Mouse (Mus musculus) C2C12 (cell line): ENCODE measurements around the gene Olfr1375. TPM values are rescaled to one million over a fixed set of nuclear protein-coding genes. Genes with fewer than 3 reads are reported as not detected.

Source experiments
- H3K27me3 ChIP-seq: one replicate; pipeline ENCODE4 v1.6.1; 2011; ENCODE audit not compliant: control insufficient read depth, insufficient read depth, insufficient read length
- H3K36me3 ChIP-seq: one replicate; pipeline ENCODE4 v1.6.1; 2011; ENCODE audit not compliant: control insufficient read depth, insufficient read depth
- H3K4me3 ChIP-seq: one replicate; pipeline ENCODE4 v1.5.1; 2011; ENCODE audit warnings: mild to moderate bottlenecking, control low read depth; ENCODE audit not compliant: poor library complexity, insufficient read depth, severe bottlenecking
- H3K79me2 ChIP-seq: one replicate; pipeline ENCODE4 v1.6.1; 2011; ENCODE audit not compliant: control insufficient read depth, insufficient read depth
- H3K79me3 ChIP-seq: one replicate; pipeline ENCODE4 v1.6.1; 2011; ENCODE audit warnings: low read depth, control low read depth
- H3ac ChIP-seq: one replicate; pipeline ENCODE3; 2011; ENCODE audit warnings: low read depth; ENCODE audit not compliant: control insufficient read depth, insufficient read length
- CEBPB ChIP-seq: IDR thresholded peaks from one replicate; pipeline ENCODE4 v1.6.1; 2011; ENCODE audit warnings: low read depth, mild to moderate bottlenecking, control low read depth, moderate library complexity
- CTCF ChIP-seq: IDR thresholded peaks from one replicate; pipeline ENCODE4 v1.5.1; 2011; ENCODE audit not compliant: control insufficient read depth, insufficient read depth, insufficient read length
- FOSL1 ChIP-seq: IDR thresholded peaks from one replicate; pipeline ENCODE4 v1.8.0; 2011; ENCODE audit warnings: mild to moderate bottlenecking, low read length; ENCODE audit not compliant: poor library complexity, insufficient read depth, severe bottlenecking
- MAX ChIP-seq: IDR thresholded peaks from one replicate; pipeline ENCODE4 v1.6.1; 2011; ENCODE audit warnings: mild to moderate bottlenecking, control low read depth
- MYOD1 ChIP-seq: IDR thresholded peaks from one replicate; pipeline ENCODE4 v1.6.1; 2011; ENCODE audit warnings: low read depth; ENCODE audit not compliant: control insufficient read depth, insufficient read length
- MYOG ChIP-seq: IDR thresholded peaks from one replicate; pipeline ENCODE4 v1.6.1; 2011; ENCODE audit not compliant: control insufficient read depth, insufficient read length; ENCODE audit errors: extremely low read depth
- USF1 ChIP-seq: IDR thresholded peaks from one replicate; pipeline ENCODE4 v1.6.1; 2011; ENCODE audit warnings: low read depth, mild to moderate bottlenecking, control low read depth, moderate library complexity
- polyA plus RNA-seq: library from polyadenylated mRNA; unstranded; fragments of >200 nt; fragmentation: generic; extraction: Trizol; gene quantifications from one replicate; pipeline ENCODE4 v1.2.1, GENCODE M21; 2012; ENCODE audit warnings: missing spikeins

The Olfr1375 gene
- polyA plus RNA-seq, 1 experiment, result not detected

- Histone ChIP-seq H3K36me3 (no peaks in the 10 kb centered on the region), H3K79me2 (no peaks in the 10 kb centered on the region), H3K79me3 (no peaks in the 10 kb centered on the region), H3ac (no peak overlapping the region), H3K27me3 (peaks cover 13% of the 10 kb centered on the region), H3K4me3 (no peak overlapping the region)
- TF ChIP-seq MYOD1 (no peak), USF1 (no peak), CTCF (no peak), FOSL1 (no peak), MAX (no peak), CEBPB (no peak), MYOG (no peak)
Observed at GRCm38 (mm10) chr11:51084527-51084926, 36.6 kb downstream of the Olfr1375 start.

DNA sequence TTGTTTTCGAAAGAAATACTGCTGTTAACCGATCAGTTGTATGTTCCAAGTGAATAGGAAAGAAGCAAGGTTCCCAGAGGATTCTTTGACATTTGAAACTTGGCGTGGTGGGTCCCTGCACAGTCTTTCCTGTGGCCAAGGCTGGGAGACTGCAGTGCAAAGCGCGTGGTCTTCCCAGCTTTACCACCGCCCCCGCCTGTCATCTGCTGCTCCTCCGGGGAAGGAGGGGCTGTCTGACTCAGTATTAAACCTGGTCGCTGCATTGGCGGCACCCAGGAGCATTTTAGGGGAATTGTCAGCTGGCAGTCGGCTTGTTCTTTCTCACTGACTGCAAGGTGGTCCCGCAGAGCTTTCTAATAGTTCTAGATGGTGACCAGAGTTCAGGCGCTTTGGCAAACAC is 37.4 kb downstream of the Olfr1375 start:
- Histone ChIP-seq H3K79me2 (no peaks in the 10 kb centered on the region), H3K4me3 (no peak overlapping the region), H3K27me3 (peaks cover 13% of the 10 kb centered on the region), H3ac (no peak overlapping the region), H3K36me3 (no peaks in the 10 kb centered on the region), H3K79me3 (no peaks in the 10 kb centered on the region)
- TF ChIP-seq MAX (no peak), USF1 (no peak), MYOD1 (no peak), CTCF (no peak), MYOG (no peak), FOSL1 (no peak), CEBPB (no peak)

Other genes starting within 250 kb of the Olfr1375 start
- 1.6 TPM for gene Zfp354c, start 220.4 kb upstream of the Olfr1375 start, polyA plus RNA-seq
- 0.01 TPM for gene Zfp879, start 206.6 kb upstream of the Olfr1375 start, polyA plus RNA-seq
- gene Grm6, start 197.4 kb upstream of the Olfr1375 start, polyA plus RNA-seq, result not detected
- not detected for gene Zfp454, start 160.5 kb upstream of the Olfr1375 start, polyA plus RNA-seq
- gene Zfp2, start 131.9 kb upstream of the Olfr1375 start, polyA plus RNA-seq, result 0.69 TPM
- gene Zfp354b, start 116.5 kb upstream of the Olfr1375 start, polyA plus RNA-seq, result 0.11 TPM
- not detected for gene 4933414I15Rik, start 104.3 kb upstream of the Olfr1375 start, polyA plus RNA-seq
- gene Prop1, start 94.3 kb upstream of the Olfr1375 start, polyA plus RNA-seq, result not detected
- not detected for gene Olfr1378, start 81.6 kb upstream of the Olfr1375 start, polyA plus RNA-seq
- gene Olfr1377, start 66.1 kb upstream of the Olfr1375 start, polyA plus RNA-seq, result not detected
- not detected for gene Olfr51, start 44.5 kb upstream of the Olfr1375 start, polyA plus RNA-seq
- gene Olfr54, start 33.9 kb upstream of the Olfr1375 start, polyA plus RNA-seq, result not detected
- gene Zfp354a, start 11.1 kb downstream of the Olfr1375 start, polyA plus RNA-seq, result 0.88 TPM
- 0.09 TPM for gene Gm12569, start 172.4 kb downstream of the Olfr1375 start, polyA plus RNA-seq
- 12.5 TPM for gene Clk4, start 213.6 kb downstream of the Olfr1375 start, polyA plus RNA-seq
- gene BC049762, start 214.9 kb downstream of the Olfr1375 start, polyA plus RNA-seq, result 0.05 TPM
- 0.43 TPM for gene Col23a1, start 241.8 kb downstream of the Olfr1375 start, polyA plus RNA-seq